1 mouse cellular context compared by ENCODE assay signal in genomic region chr5:103813997-103814542, GRCm38 (mm10).
A peak's percentile ranks its signal among the peaks of the same experiment; 100 is the strongest.
TF ChIP-seq lines count a peak whose summit lies in the region.

No protein-coding gene starts in this region.

TF ChIP-seq in MEL, 35 proteins besides CTCF, POLR2A, EP300 and RAD21 (continued from another document):
- TF ChIP-seq USF2 (IDR thresholded peaks at IDR 0.05; ENCODE audit: borderline replicate concordance in 1 of 2, insufficient read depth in 1 of 2, low read depth in 1 of 2, low read length in 2 of 2) (no peak), BHLHE40 (IDR thresholded peaks at IDR 0.05; ENCODE audit: borderline replicate concordance, low read depth, low read length) (peak; percentile 58; the same call in 1 of the 2 replicates), KAT2A (conservative IDR thresholded peaks at IDR 0.05; ENCODE audit: low read depth, low read length) (no peak), CHD1 (IDR thresholded peaks at IDR 0.05; ENCODE audit: low read depth, low read length) (no peak), MYB (IDR thresholded peaks at IDR 0.05; ENCODE audit: low read depth, low read length) (no peak), TAL1 (IDR thresholded peaks at IDR 0.05; ENCODE audit: low read length) (peak; percentile 14; the same call in 1 of the 2 replicates), GATA1 (IDR thresholded peaks at IDR 0.05; ENCODE audit: low read depth, low read length) (peak; percentile 52), ZNF384 (IDR thresholded peaks at IDR 0.05; ENCODE audit: low read depth, low read length) (no peak), UBTF (IDR thresholded peaks at IDR 0.05; ENCODE audit: borderline replicate concordance, insufficient read depth, low read depth, low read length) (no peak), ZMIZ1 (IDR thresholded peaks at IDR 0.05; ENCODE audit: low read depth, low read length) (no peak)
TF ChIP-seq in MEL: peak in this region for 3.
